Mouse (Mus musculus): Measurements from ENCODE around the gene Surf6. TPM values are rescaled to one million over a fixed set of nuclear protein-coding genes. Genes with fewer than 3 reads are reported as not detected.
"Not testable (repeated sequence)": the region's sequence is repeated elsewhere in the genome, so short reads cannot be mapped to it uniquely, and the experiment has no call there.

The Surf6 gene
- total RNA-seq, 2 experiments from 2014 or later: 32.3 to 33.8 TPM

DNA sequence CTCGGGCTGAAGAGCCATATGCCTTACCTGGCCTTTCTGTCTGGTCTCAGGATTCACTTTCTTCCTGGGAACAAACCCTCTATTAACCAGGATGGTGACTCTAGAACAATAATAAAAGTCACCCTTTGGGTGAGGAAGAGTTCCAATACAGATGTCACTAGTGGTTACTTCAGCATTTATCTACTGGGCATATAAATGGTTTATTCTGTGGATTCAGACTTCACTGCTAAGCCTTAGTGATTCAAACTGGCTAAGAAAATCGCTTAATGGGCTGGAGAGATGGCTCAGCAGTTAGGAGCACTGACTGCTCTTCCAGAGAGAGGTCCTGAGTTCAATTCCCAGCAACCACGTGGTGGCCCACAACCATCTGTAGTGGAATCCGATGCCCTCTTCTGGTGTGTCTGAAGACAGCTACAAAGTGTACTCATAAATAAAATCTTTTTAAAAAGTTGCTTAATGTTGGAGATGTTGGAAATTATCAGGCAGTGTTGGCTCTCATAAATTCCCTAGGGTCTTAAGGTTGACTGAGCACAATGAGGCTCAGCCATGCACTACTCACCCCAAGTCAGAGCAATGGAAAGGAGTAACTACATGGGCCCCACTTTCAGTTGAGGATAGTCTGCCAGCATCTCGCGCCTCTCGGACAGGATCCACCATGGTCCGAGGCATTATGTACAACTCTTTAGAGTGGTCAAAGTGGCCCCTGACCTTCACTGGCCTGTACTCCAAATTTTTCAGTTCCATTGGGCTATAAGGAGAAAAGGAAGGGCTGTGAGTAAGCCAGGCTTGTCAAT, 11.7 kb upstream of the Surf6 start:
- no peak for DNase-seq
- intact Hi-C loops (cut with DNase I): no loop called here

GRCm38 (mm10) chr2:26913416-26914147, 10.9 kb upstream of the Surf6 start:
- no peak for DNase-seq
- intact Hi-C loops (cut with DNase I): no loop called here

GRCm38 (mm10) chr2:26912253-26912770, 9.6 kb upstream of the Surf6 start:
- no peak for DNase-seq
- intact Hi-C loops (cut with DNase I): no loop called here

DNA sequence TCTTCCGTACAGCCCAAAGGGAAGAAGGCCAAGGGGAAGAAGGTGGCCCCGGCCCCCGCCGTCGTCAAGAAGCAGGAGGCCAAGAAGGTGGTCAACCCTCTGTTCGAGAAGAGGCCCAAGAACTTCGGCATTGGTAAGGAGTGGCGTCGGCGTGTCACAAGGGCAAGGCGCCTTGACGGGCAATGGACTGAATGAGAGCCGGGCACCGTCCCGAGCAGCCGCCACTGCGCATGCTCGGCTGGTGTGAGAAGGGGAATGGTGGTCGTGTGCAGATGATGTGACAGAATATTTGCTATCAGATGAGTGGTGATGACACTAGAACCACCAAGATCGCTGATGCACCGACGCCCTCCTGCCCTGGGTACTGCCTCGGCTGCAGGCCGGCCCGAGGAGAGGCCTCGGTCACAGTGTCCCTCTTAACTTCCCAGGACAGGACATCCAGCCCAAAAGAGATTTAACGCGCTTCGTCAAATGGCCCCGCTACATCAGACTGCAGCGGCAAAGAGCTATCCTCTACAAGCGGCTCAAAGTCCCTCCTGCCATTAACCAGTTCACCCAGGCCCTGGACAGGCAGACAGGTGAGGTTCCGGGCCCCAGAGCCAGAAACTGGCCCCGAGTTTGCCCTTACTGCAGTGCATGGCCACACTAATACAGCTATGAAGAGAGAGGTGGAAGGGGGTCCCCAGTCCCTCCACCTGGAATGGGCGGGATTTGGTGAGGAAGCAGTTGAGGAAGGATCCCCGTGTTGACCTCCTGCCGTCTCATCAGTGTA, 8.5 kb upstream of the Surf6 start:
- intact Hi-C loops (cut with DNase I): no loop called here
- peak; percentile 79 for DNase-seq

DNA sequence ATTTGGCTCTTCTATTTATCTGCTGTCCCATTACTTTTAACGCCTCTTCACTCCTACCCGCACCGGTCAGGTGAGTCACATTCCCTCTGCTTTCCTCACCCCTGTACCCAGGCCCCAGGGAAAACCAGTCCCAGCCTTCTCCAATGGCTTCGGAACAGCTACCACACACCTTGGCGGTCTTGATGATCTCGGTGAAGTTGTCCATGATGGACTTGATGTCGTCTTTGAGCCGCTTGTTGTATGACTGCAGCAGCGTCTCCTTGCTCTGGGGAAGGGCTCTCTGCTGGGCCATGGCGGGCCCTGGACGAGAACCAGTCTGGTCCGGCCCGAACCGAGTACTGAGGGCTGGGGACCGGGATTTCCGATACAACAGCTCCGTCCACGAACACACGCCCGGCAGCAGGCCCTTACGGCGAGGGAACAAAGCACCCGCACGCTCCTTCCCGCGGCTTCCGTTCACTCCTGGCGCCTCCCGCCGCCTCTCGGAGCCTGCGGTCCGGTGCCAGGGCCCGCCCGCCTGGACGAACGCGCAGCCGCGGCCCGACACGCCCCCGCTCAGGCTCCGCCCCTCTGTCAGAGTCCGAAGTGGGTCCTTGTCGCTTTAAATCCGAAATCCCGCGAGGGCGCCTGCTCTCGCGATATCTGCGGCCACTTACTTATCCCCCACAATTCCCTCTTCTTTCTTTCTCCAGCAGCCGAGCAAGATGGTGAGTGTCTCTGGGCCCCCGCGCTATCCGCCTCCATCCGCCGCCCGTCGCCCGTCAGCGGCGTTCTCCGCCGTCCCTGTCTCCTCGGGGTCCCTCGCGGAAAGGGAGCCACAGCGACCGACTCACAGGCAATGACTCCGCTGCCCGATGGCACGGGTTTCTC, 7.7 kb upstream of the Surf6 start, which contains the start of the genes Med22 and Rpl7a:
Gene Med22, minus strand, starts transcription at position 554 of the 870 bp plus-strand sequence.
Gene Rpl7a, plus strand, starts transcription at position 641 of the 870 bp plus-strand sequence.
- intact Hi-C loops (cut with DNase I): no loop called here
- DNase-seq: peak; percentile 100

- DNase-seq: no peak
- intact Hi-C loops (cut with DNase I): no loop called here
Measured at GRCm38 (mm10) chr2:26909387-26909784, 6.7 kb upstream of the Surf6 start.

DNA sequence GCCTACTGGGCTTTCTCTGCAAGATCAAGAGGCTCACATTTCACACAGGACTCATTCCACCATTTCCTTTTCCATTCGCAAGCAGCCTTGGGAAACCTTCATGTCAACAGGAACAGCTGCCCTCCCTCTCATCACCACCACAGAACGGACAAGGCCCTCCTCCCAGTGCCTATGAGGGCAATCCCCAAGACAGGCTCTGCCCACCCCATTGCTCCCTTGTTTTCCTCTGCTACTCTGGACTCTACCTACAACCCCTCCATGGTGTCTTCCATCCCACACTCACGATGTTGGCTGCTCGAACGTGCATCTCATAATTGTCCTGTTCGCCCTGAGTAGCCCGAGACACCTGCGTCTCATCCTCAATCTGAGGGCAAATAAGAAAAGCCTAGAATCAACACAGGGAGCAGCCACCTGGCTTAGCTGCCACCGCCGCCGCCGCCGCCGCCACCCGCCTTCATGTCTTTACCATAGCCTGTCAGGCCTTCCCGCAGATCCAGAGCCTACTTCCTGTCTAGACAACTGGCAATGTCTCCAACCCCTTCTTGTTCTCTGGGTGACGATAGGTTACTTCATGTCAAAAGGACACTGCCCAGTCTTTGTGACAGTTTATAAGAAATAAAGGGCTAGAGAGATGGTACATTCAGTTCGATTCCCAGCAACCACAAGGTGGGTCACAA, 6.2 kb upstream of the Surf6 start:
- intact Hi-C loops (cut with DNase I): no loop called here
- DNase-seq: no peak

GRCm38 (mm10) chr2:26907109-26907508, 4.4 kb upstream of the Surf6 start:
- DNase-seq: peak; percentile 44
- intact Hi-C loops (cut with DNase I): no loop called here

DNA sequence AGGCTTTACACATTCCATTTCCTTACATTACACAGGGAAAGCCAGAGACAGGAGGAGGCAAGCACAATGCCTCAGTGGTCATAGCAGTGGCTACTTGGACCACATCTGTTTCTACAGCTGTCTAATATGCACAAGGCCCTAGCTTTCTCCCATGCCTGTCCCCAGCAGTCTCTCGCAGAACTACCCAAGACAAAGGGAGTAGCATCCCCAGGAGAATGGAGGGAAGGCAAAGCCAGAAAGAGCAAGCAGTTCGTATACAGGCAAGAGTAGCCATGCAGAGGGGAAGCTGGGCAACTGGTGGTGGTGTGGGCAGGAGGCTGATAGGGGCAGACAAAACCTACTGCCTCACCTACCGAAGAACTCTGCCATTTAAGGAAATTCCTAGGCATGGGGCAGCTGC, 3.8 kb upstream of the Surf6 start:
- DNase-seq: no peak
- intact Hi-C loops (cut with DNase I): no loop called here

DNA sequence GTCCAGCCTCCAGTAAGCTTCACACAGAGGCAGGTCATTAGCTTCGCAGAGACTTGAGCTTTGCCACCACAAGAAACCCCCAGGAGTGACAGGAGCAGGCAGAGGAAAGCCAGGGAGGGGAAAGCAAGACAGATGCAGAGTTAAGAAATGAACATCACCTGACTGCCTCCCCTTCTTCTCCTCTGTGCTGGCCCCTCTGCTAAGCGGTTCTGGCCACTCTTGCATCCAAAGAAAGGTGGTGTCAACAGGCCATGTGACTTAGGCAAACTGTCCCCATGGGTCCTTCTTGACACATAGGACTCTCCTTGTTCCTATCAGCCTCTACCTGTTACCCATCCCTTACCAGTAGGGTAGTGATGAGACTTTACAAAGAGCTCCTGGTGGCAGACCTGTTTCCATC, 3.3 kb upstream of the Surf6 start:
- no peak for DNase-seq
- intact Hi-C loops (cut with DNase I): no loop called here

DNA sequence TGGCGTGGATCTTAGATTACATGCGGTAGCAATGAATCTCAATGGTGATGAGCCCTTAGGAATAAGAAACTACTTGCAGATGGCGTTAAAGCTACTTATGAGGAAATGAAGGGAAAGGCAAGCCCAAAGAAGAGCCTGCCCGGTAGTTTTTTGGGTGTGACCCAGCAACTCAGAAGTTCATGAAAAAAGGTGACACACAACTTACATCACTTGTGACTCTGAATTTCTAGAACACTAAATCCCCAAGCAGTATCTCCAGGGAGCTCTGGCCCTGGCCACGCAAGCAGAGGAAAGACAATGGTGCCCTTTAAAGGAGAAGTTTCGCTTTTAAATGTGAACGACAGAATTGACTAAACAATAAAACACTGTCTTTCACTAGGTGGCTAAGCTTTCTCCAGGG, 632 bp upstream of the Surf6 start:
- intact Hi-C loops (cut with DNase I): loop anchor here (5.0 kb wide), 1 partner anchor 256 kb away; no protein-coding TSS in a partner anchor
- no peak for DNase-seq

DNA sequence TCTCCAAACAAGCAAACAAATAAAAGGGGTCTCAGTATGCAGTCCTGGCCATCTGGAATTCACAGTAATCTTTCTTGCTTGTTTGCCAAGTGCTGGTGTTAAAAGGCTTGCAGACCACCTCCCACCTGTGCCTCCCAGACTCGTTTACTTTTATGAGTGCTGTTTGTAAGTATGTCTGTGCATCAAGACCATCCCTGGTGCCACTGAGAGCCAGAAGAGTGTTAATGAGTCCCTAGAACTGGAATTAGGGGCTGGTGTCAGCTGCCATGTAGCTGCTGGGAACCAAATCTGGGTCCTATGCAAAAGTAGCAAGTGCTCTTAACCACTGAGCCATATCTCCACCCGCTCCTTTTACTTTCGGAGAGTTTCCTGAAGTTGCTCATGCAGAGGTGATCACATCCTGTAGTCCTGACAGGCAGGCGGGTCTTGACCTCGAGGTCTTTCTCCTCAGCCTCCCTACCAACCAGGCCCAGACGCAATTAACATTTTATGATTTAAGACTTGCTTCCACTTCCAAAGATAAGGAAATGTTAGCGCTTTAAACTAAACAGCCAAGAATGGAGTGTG, 762 bp downstream of the Surf6 start:
- intact Hi-C loops (cut with DNase I): loop anchor here (5.0 kb wide), 1 partner anchor 255 kb away; no protein-coding TSS in a partner anchor
- no peak for DNase-seq

GRCm38 (mm10) chr2:26900731-26901130, 1.9 kb downstream of the Surf6 start:
- intact Hi-C loops (cut with DNase I): loop anchor here (5.0 kb wide), 1 partner anchor 253 kb away; no protein-coding TSS in a partner anchor
- no peak for DNase-seq

GRCm38 (mm10) chr2:26895898-26896297, 6.8 kb downstream of the Surf6 start:
- DNase-seq: no peak
- intact Hi-C loops (cut with DNase I): no loop called here

DNA sequence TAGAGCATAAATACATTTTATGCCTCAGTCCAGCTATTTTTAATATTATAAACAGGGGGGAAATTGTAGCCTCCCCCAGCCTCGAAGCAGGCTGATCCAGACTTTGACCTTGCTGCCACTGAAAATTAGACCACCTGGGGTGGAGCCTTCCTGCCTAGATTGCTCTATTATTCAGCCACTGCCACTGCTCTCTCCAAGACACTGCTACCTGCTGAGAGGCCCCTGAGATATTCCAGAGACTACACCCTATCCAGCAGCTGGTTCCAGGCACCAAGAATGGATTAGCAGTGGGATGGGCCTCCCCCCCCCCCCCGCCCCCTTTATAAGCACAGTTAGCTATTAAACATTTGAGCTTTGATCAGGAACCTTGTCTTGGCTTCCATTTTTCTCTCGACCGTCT, 16.5 kb downstream of the Surf6 start:
- intact Hi-C loops (cut with DNase I); DNase-seq: not testable (repeated sequence)

DNA sequence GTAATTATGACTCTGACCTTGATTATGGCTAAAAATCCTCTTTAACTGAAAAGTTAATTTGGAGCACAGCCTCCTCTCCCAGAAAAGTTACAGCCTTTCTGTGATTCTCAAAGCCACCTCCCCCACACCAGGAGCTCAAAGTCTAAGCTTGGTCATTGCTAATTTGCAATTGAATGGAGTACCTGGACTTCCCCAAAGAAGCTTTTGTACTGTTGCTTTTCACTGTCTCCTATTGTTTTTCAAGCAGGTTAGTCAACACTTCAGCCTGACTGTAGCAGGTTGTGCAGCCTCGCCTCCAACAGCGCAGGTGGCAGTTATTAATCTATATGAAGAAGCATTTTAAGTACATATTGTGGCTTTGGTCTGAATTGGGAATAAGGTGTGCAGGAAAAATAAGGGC, 17.1 kb downstream of the Surf6 start:
- DNase-seq; intact Hi-C loops (cut with DNase I): not testable (repeated sequence)

- DNase-seq: no peak
- intact Hi-C loops (cut with DNase I): no loop called here
Measured at GRCm38 (mm10) chr2:26878571-26878970, 24.1 kb downstream of the Surf6 start.

DNA sequence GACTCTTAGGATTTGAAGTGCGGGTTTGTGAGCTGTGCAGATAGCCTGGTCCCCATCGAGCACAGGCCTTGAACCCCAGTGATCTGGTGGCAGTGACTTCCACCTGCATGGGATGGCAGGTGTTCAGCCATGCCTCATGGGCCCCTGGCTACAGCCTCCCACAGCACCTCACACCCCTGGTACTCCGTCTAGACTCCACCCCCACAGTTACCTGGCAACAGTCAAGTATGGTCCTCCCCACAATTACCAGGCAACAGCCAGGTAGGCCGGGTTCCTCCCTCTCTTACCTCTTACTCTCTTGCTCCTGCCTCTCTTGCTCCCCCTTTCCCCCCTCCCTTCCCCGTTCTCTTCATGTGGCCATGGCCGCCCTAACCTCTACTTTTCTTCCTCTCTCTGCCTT, 32.0 kb downstream of the Surf6 start:
- no peak for DNase-seq
- intact Hi-C loops (cut with DNase I): no loop called here

DNA sequence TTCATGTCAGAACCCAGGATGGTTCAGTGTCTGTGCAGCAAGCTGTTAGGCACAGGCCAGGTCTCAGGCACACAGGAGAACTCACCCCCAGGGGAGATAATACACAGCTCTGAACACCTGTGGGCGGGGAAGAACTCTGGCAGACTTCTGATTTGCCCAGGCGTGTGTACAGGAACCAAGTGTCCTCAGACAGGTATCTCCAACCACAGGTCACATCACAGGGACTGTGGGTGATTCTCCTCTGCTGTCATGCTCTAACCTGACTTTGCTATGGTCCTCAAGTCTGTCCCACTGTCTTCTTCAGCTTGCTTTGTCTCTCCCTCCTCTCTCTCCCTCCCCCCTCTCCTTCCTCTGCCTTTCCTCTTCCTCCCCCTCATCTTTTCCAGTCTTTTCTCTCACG, 37.8 kb downstream of the Surf6 start, which contains the start of gene Abo:
Gene Abo, minus strand, starts transcription at position 101 of the 400 bp plus-strand sequence.
- intact Hi-C loops (cut with DNase I): no loop called here
- DNase-seq: no peak
